Mouse (Mus musculus): ENCODE data around the gene Gm20503. TPM values are rescaled to one million over a fixed set of nuclear protein-coding genes. Genes with fewer than 3 reads are reported as not detected.
A peak's percentile ranks its signal among the peaks of the same experiment; 100 is the strongest.

Gm20503 gene
- polyA plus RNA-seq, 1 experiment from 2014 or later = 21.6 TPM

GRCm38 (mm10) chr4:58999686-59000085 lies 3.3 kb upstream of the Gm20503 start:
- 12% methylated on average over 2 of the region's 2 CpGs for WGBS
- DNase-seq (ENCODE audit: low spot score) (peak; percentile 80), ATAC-seq (ENCODE audit: low FRiP score, low TSS enrichment) (no peak)
- Histone ChIP-seq H3K36me3 (ENCODE audit: control insufficient read depth, insufficient read depth, low read length) (no peaks in the 10 kb centered on the region), H3K4me3 (ENCODE audit: low read depth, low read length) (no peak overlapping the region), H3K4me2 (replicated peaks; ENCODE audit: low read depth) (no peak overlapping the region), H3K9ac (ENCODE audit: low read length) (no peak overlapping the region), H3K27me3 (ENCODE audit: control insufficient read depth, insufficient read depth, low read length) (no peaks in the 10 kb centered on the region), H3K9me3 (ENCODE audit: control insufficient read depth, low read length) (no peaks in the 10 kb centered on the region), H3K4me1 (replicated peaks; ENCODE audit: control insufficient read depth, insufficient read depth) (peaks cover 2% of the 10 kb centered on the region; the same call in 1 of the 2 replicates), H3K27ac (replicated peaks) (no peak overlapping the region)
- TF ChIP-seq CTCF (IDR thresholded peaks at IDR 0.05; ENCODE audit: low read depth) = peak; percentile 94
- no peak for TF ChIP-seq EP300 (optimal IDR thresholded peaks at IDR 0.05)

- no peaks in the 10 kb centered on the region for H3K9me3 ChIP-seq (ENCODE audit: control insufficient read depth, low read length)
- H3K9ac ChIP-seq (ENCODE audit: low read length) = no peak overlapping the region
- no peak overlapping the region for H3K27ac ChIP-seq (replicated peaks)
- 0% methylated on average over 2 of the region's 2 CpGs for WGBS
- H3K27me3 ChIP-seq (ENCODE audit: control insufficient read depth, insufficient read depth, low read length) = no peaks in the 10 kb centered on the region
- H3K4me1 ChIP-seq (replicated peaks; ENCODE audit: control insufficient read depth, insufficient read depth) = peaks cover 2% of the 10 kb centered on the region; the same call in 1 of the 2 replicates
- no peak for ATAC-seq (ENCODE audit: low FRiP score, low TSS enrichment)
- H3K4me3 ChIP-seq (ENCODE audit: low read depth, low read length) = no peak overlapping the region
- peak; percentile 65 for DNase-seq (ENCODE audit: low spot score)
- no peaks in the 10 kb centered on the region for H3K36me3 ChIP-seq (ENCODE audit: control insufficient read depth, insufficient read depth, low read length)
- no peak overlapping the region for H3K4me2 ChIP-seq (replicated peaks; ENCODE audit: low read depth)
- no peak for TF ChIP-seq EP300 (optimal IDR thresholded peaks at IDR 0.05)
- peak; percentile 72 for TF ChIP-seq CTCF (IDR thresholded peaks at IDR 0.05; ENCODE audit: low read depth)
These were observed 2.4 kb upstream of the Gm20503 start for GRCm38 (mm10) chr4:59000614-59001013.

- H3K9me3 ChIP-seq (ENCODE audit: control insufficient read depth, low read length) = no peaks in the 10 kb centered on the region
- no peaks in the 10 kb centered on the region for H3K27me3 ChIP-seq (ENCODE audit: control insufficient read depth, insufficient read depth, low read length)
- H3K4me2 ChIP-seq (replicated peaks; ENCODE audit: low read depth) = peak overlapping the region; percentile 93
- ATAC-seq (ENCODE audit: low FRiP score, low TSS enrichment) (no peak), DNase-seq (ENCODE audit: low spot score) (no peak)
- H3K27ac ChIP-seq (replicated peaks) = no peak overlapping the region
- H3K9ac ChIP-seq (ENCODE audit: low read length) = peak overlapping the region; percentile 89; the same call in 1 of the 2 replicates
- H3K36me3 ChIP-seq (ENCODE audit: control insufficient read depth, insufficient read depth, low read length) = no peaks in the 10 kb centered on the region
- no peak for TF ChIP-seq EP300 (optimal IDR thresholded peaks at IDR 0.05)
- no peak for TF ChIP-seq CTCF (IDR thresholded peaks at IDR 0.05; ENCODE audit: low read depth)
- peaks cover 2% of the 10 kb centered on the region; the same call in 1 of the 2 replicates for H3K4me1 ChIP-seq (replicated peaks; ENCODE audit: control insufficient read depth, insufficient read depth)
- WGBS = 19% methylated on average over 7 of the region's 7 CpGs
- peak overlapping the region; percentile 97 for H3K4me3 ChIP-seq (ENCODE audit: low read depth, low read length)
These were observed 793 bp downstream of the Gm20503 start for GRCm38 (mm10) chr4:59003806-59004200.

- no peak overlapping the region for H3K27ac ChIP-seq (replicated peaks)
- H3K9me3 ChIP-seq (ENCODE audit: control insufficient read depth, low read length) = no peaks in the 10 kb centered on the region
- no peaks in the 10 kb centered on the region for H3K36me3 ChIP-seq (ENCODE audit: control insufficient read depth, insufficient read depth, low read length)
- H3K4me2 ChIP-seq (replicated peaks; ENCODE audit: low read depth) = no peak overlapping the region
- H3K4me3 ChIP-seq (ENCODE audit: low read depth, low read length) = no peak overlapping the region
- H3K9ac ChIP-seq (ENCODE audit: low read length) = no peak overlapping the region
- H3K4me1 ChIP-seq (replicated peaks; ENCODE audit: control insufficient read depth, insufficient read depth) = peaks cover 2% of the 10 kb centered on the region; the same call in 1 of the 2 replicates
- 75% methylated on average over 8 of the region's 8 CpGs for WGBS
- no peak for TF ChIP-seq CTCF (IDR thresholded peaks at IDR 0.05; ENCODE audit: low read depth)
- no peak for TF ChIP-seq EP300 (optimal IDR thresholded peaks at IDR 0.05)
- ATAC-seq (ENCODE audit: low FRiP score, low TSS enrichment) (no peak), DNase-seq (ENCODE audit: low spot score) (no peak)
- H3K27me3 ChIP-seq (ENCODE audit: control insufficient read depth, insufficient read depth, low read length) = no peaks in the 10 kb centered on the region
These were observed 3.2 kb downstream of the Gm20503 start for GRCm38 (mm10) chr4:59006211-59006610.

GRCm38 (mm10) chr4:59007016-59007415 lies 4.0 kb downstream of the Gm20503 start:
- Histone ChIP-seq H3K4me3 (ENCODE audit: low read depth, low read length) (no peak overlapping the region), H3K36me3 (ENCODE audit: control insufficient read depth, insufficient read depth, low read length) (no peaks in the 10 kb centered on the region), H3K27ac (replicated peaks) (no peak overlapping the region), H3K9ac (ENCODE audit: low read length) (no peak overlapping the region), H3K27me3 (ENCODE audit: control insufficient read depth, insufficient read depth, low read length) (no peaks in the 10 kb centered on the region), H3K4me2 (replicated peaks; ENCODE audit: low read depth) (no peak overlapping the region), H3K4me1 (replicated peaks; ENCODE audit: control insufficient read depth, insufficient read depth) (peaks cover 2% of the 10 kb centered on the region; the same call in 1 of the 2 replicates), H3K9me3 (ENCODE audit: control insufficient read depth, low read length) (no peaks in the 10 kb centered on the region)
- TF ChIP-seq CTCF (IDR thresholded peaks at IDR 0.05; ENCODE audit: low read depth) (no peak), EP300 (optimal IDR thresholded peaks at IDR 0.05) (no peak)
- whole genome bisulfite sequencing = 68% methylated on average over 6 of the region's 6 CpGs
- no peak for ATAC-seq (ENCODE audit: low FRiP score, low TSS enrichment)
- DNase-seq (ENCODE audit: low spot score) = no peak

- Histone ChIP-seq H3K4me2 (replicated peaks; ENCODE audit: low read depth) (no peak overlapping the region), H3K27ac (replicated peaks) (no peak overlapping the region), H3K9me3 (ENCODE audit: control insufficient read depth, low read length) (no peaks in the 10 kb centered on the region), H3K9ac (ENCODE audit: low read length) (no peak overlapping the region), H3K4me3 (ENCODE audit: low read depth, low read length) (no peak overlapping the region), H3K27me3 (ENCODE audit: control insufficient read depth, insufficient read depth, low read length) (no peaks in the 10 kb centered on the region), H3K36me3 (ENCODE audit: control insufficient read depth, insufficient read depth, low read length) (no peaks in the 10 kb centered on the region), H3K4me1 (replicated peaks; ENCODE audit: control insufficient read depth, insufficient read depth) (peaks cover 2% of the 10 kb centered on the region; the same call in 1 of the 2 replicates)
- TF ChIP-seq CTCF (IDR thresholded peaks at IDR 0.05; ENCODE audit: low read depth) = no peak
- TF ChIP-seq EP300 (optimal IDR thresholded peaks at IDR 0.05) = no peak
- ATAC-seq (ENCODE audit: low FRiP score, low TSS enrichment) = no peak
- WGBS = 60% methylated on average over 5 of the region's 5 CpGs
- no peak for DNase-seq (ENCODE audit: low spot score)
These were observed 5.0 kb downstream of the Gm20503 start for GRCm38 (mm10) chr4:59007974-59008373.

Measured in stomach, postnatal 0 days (tissue).